Mouse (Mus musculus) heart, embryonic 11.5 days (tissue): ENCODE results near the gene D3Ertd751e. TPM values are rescaled to one million over a fixed set of nuclear protein-coding genes. Genes with fewer than 3 reads are reported as not detected.
A peak's percentile ranks its signal among the peaks of the same experiment; 100 is the strongest.

Experiments
- ATAC-seq: fragments of 200-750 bp; cut with Nextera tagmentation; replicated peaks from 2 replicates; pipeline ENCODE4 v1.8.0; 2017; ENCODE audit warnings: moderate library complexity; ENCODE audit not compliant: insufficient number of reproducible peaks, low FRiP score, low TSS enrichment
- H3K27ac ChIP-seq: fragments of 300-500 bp; sonication (generic); 2 replicates; pipeline ENCODE4 v1.5.1; 2014; ENCODE audit warnings: mild to moderate bottlenecking, low read depth, low read length
- H3K27me3 ChIP-seq: fragments of 300-500 bp; sonication (generic); 2 replicates; pipeline ENCODE4 v1.6.1; 2014; ENCODE audit warnings: mild to moderate bottlenecking, low read length, mixed read lengths; ENCODE audit not compliant: control insufficient read depth, insufficient read depth
- H3K36me3 ChIP-seq: fragments of 300-500 bp; sonication (generic); 2 replicates; pipeline ENCODE4 v1.6.1; 2014; ENCODE audit warnings: mild to moderate bottlenecking, low read length, moderate library complexity, mixed read lengths; ENCODE audit not compliant: control insufficient read depth, insufficient read depth
- H3K4me1 ChIP-seq: fragments of 300-500 bp; sonication (generic); 2 replicates; pipeline ENCODE4 v1.6.1; 2014; ENCODE audit warnings: low read length; ENCODE audit not compliant: control insufficient read depth, insufficient read depth
- H3K4me2 ChIP-seq: fragments of 300-500 bp; sonication (generic); 2 replicates; pipeline ENCODE4 v1.6.1; 2014; ENCODE audit warnings: mild to moderate bottlenecking, moderate library complexity
- H3K4me3 ChIP-seq: fragments of 300-500 bp; sonication (generic); 2 replicates; pipeline ENCODE4 v1.5.1; 2014; ENCODE audit warnings: low read depth, low read length
- H3K9ac ChIP-seq: fragments of 300-500 bp; sonication (generic); 2 replicates; pipeline ENCODE4 v1.6.1; 2014; ENCODE audit warnings: mild to moderate bottlenecking, low read depth, low read length, moderate library complexity
- H3K9me3 ChIP-seq: fragments of 300-500 bp; sonication (generic); replicated peaks from 2 replicates; pipeline ENCODE4 v1.6.1; 2016; ENCODE audit warnings: low read length; ENCODE audit not compliant: control insufficient read depth
- WGBS: fragments of 180-500 bp; shearing (Covaris S2); extraction: QIAGEN DNeasy Blood & Tissue Kit; methylation state at CpG from one replicate; pipeline ENCODE4 v1.1.7; 2014; ENCODE audit not compliant: insufficient replicate concordance; 5-methylcytosine and 5-hydroxymethylcytosine counted together
- polyA plus RNA-seq: library from polyadenylated mRNA; unstranded; fragments of >200 nt; fragmentation: Nextera tagmentation; extraction: Ambion mirVana; gene quantifications from 2 replicates; pipeline ENCODE4 v1.2.1, GENCODE M21; 2014

The D3Ertd751e gene
- 15.7 and 19.1 TPM in 2 replicates for polyA plus RNA-seq

DNA sequence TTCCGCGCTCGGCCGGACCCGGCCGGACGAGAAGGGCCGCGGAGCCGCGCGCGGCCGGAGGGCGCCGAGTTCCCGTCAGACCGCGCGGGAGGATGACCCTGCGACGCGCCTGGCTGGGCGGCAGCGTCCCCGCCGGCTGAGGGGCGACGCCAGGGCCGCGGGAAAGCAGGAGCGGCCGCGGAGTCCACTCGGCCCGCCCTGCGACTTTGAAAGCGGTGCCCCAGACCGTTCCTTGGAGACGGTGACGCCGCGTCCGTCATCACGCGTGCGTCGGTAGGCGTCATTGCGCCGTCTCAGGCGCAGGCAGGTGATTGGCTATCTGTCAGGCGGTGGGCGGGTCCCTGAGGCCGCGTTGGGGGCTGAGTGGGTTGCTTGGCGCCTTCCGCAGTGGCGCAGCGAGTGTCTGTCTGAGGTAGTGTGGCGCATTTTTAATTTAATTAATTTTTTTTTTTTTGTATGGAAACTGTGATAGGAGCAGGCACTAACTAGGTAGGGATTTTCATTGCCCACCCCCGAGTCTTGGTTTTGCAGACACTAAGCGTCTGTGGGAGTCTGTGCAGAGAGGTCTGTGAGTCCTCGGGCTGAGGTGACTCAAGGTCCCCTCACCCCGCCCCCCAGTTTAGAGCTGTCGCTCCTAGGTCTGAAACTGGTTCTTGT lies at the start of gene D3Ertd751e, which contains the start of gene Sclt1:
D3Ertd751e (plus strand) TSS at position 334 of the 657 bp plus-strand sequence.
Sclt1 (minus strand) TSS at position 237 of the 657 bp plus-strand sequence.
- Histone ChIP-seq H3K9me3 (no peaks in the 10 kb centered on the region), H3K9ac (peak within 1 kb of the TSS; percentile 82), H3K4me2 (peak within 1 kb of the TSS; percentile 83), H3K4me3 (peak within 1 kb of the TSS; percentile 75), H3K27ac (peak within 1 kb of the TSS; percentile 95), H3K27me3 (no peaks in the 10 kb centered on the region), H3K4me1 (peaks cover 4% of the 10 kb centered on the region; the same call in 1 of the 2 replicates), H3K36me3 (no peaks in the 10 kb centered on the region)
- under 1% methylated on average over 61 of the region's 66 CpGs for WGBS
- peak; percentile 100 for ATAC-seq

DNA sequence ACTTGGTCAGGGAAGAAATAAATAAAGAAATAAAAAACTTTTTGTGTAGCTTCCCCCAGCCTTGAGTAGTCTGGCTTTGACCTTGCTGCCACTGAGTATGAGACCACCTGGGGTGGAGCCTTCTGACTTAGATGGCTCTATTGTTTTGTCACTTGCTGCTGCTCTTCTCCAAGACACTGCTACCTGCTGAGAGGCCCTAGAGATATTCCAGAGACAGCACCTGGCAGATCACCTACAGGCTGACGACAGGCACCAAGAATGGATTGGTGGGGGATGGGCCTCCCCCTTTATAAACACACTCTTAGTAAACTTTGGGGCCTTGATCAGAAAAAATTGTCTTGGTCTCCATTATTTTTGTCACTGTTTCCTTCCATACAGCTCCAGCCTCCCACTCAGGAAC lies 46.7 kb upstream of the D3Ertd751e start:
- no peak overlapping the region for H3K4me2 ChIP-seq
- ATAC-seq, result no peak
- H3K36me3 ChIP-seq, result no peaks in the 10 kb centered on the region
- H3K4me3 ChIP-seq, result no peak overlapping the region
- no peaks in the 10 kb centered on the region for H3K9me3 ChIP-seq
- no peak overlapping the region for H3K9ac ChIP-seq
- no peak overlapping the region for H3K27ac ChIP-seq
- WGBS, result 78% methylated on average over 1 of the region's 1 CpGs
- no peaks in the 10 kb centered on the region for H3K27me3 ChIP-seq
- H3K4me1 ChIP-seq, result no peaks in the 10 kb centered on the region

DNA sequence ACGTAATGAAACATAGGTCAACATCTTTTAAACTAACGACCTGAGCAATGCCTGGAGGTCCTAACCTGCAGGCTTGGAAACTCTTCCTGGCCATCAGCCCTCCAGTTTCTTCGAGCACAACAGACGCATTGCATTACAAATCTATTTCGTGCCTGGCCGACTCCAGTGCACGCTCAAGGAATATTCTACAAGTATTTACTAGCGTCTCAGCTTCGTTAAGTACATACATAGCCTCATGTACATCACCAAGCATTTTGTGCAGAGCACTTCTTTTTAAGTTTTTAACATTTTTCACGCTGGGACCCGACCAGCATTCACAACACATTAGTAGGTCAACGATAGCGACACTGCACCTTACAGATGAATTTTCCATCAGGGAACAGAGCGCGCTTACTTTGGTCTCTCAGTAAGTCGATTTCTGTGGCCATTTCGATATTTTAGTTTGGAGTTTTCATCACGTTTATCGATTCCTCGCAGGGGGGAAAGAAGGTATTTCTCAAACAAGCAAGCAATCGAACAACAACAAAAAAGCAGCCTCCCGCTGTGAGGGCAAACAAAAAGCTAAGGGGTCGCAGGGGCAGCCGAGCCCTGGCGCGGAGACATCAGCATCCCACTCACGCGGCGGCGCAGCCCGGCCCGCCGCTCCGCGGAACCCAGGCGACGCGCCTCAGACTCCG lies 672 bp upstream of the D3Ertd751e start:
- peak overlapping the region; percentile 75 for H3K4me3 ChIP-seq
- no peaks in the 10 kb centered on the region for H3K36me3 ChIP-seq
- H3K9ac ChIP-seq, result peak overlapping the region; percentile 82
- no peak for ATAC-seq
- H3K4me2 ChIP-seq, result peak overlapping the region; percentile 83
- no peaks in the 10 kb centered on the region for H3K27me3 ChIP-seq
- H3K9me3 ChIP-seq, result no peaks in the 10 kb centered on the region
- peak overlapping the region; percentile 95 for H3K27ac ChIP-seq
- H3K4me1 ChIP-seq, result peaks cover 4% of the 10 kb centered on the region; the same call in 1 of the 2 replicates
- 1% methylated on average over 39 of the region's 39 CpGs for WGBS

DNA sequence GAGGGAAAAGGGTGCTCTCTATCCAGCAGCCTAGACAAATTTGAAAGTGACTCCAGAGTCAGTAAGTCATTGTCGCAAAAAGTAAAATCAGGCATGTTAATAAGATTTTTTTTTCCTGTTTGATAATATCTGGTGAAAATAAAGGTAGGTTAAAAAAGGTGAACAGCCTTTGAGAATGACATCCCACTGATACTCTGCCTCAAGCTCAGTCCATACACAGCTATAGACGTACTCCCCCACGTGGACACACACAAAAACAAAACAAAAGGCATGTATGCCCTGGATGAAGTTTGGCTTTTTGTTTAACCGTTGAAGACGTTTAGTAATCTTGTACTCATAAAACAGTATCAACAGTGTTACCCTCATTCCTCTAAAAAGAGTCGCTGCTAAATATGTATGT lies 1.0 kb downstream of the D3Ertd751e start:
- 59% methylated on average over 6 of the region's 6 CpGs for WGBS
- Histone ChIP-seq H3K4me1 (peaks cover 4% of the 10 kb centered on the region; the same call in 1 of the 2 replicates), H3K4me2 (peak overlapping the region; percentile 70), H3K9ac (no peak overlapping the region), H3K27ac (no peak overlapping the region), H3K27me3 (no peaks in the 10 kb centered on the region), H3K36me3 (no peaks in the 10 kb centered on the region), H3K9me3 (no peaks in the 10 kb centered on the region), H3K4me3 (peak overlapping the region; percentile 75)
- ATAC-seq, result no peak

DNA sequence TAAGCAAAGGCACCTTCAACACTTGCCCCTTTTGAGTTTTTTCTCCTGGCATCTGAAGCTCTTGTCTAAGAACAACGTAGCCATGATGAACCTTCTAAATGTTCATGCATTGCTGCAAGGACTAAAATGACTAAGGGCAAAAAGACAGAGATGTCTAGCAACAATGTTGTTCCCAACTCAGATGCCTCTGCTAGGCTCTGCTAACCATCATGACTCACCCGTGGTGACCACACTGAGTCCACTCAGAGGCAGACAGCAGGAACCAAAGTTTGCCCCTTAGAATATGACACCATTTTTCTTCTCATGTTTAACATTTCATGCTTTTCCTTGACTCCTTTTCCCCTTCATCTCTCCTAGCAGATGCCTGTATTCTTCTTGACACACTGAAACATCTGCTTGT lies 12.1 kb downstream of the D3Ertd751e start:
- Histone ChIP-seq H3K9ac (no peak overlapping the region), H3K4me3 (no peak overlapping the region), H3K27ac (no peak overlapping the region), H3K9me3 (no peaks in the 10 kb centered on the region), H3K4me2 (no peak overlapping the region), H3K36me3 (no peaks in the 10 kb centered on the region), H3K27me3 (no peaks in the 10 kb centered on the region), H3K4me1 (no peaks in the 10 kb centered on the region)
- no peak for ATAC-seq
- 72% methylated on average over 2 of the region's 2 CpGs for WGBS

DNA sequence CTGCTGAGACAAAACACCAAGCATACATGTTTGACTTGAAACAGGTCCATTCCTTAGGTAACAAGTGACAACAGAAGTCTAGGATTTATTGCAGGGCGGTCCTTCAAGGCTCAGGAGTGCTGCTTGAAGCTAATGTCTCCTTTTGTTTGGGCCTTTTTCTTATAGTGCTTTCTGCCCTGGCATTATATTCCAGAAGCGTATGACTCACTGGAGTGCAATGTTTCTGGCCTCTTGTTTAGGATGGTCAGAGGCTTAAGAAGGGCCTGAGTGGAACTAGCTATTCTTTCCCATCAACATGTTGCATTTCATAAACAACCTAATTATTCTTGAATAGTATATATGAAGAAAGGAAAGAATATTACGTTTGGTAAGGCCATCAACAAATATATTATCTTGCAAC lies 19.7 kb downstream of the D3Ertd751e start:
- no peak overlapping the region for H3K4me2 ChIP-seq
- no peaks in the 10 kb centered on the region for H3K27me3 ChIP-seq
- ATAC-seq, result no peak
- no peak overlapping the region for H3K4me3 ChIP-seq
- no peaks in the 10 kb centered on the region for H3K9me3 ChIP-seq
- WGBS, result 84% methylated on average over 3 of the region's 3 CpGs
- no peak overlapping the region for H3K27ac ChIP-seq
- no peak overlapping the region for H3K9ac ChIP-seq
- no peaks in the 10 kb centered on the region for H3K4me1 ChIP-seq
- H3K36me3 ChIP-seq, result no peaks in the 10 kb centered on the region

DNA sequence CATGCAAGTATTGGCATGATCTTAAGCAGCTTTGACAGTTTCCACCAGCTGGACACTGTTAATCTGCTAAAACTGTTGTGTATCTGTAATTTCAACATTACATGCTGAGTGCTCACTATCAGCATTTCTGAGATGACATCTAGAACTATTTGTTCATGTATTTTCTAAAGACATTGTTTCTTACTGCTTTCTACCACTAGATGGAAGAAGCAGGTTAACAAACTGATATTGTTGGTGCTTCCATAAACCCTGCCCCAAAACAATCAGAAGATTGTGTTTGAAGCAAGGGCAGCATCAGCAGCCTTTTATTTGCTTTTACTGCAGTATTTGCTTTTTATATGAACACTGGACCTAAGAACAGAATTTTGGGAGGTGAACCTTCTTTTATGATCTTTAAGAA lies 70.0 kb downstream of the D3Ertd751e start:
- no peak for ATAC-seq

More for the DNA sequence above, 70.0 kb downstream of the D3Ertd751e start:
- no peak overlapping the region for H3K4me2 ChIP-seq
- no peaks in the 10 kb centered on the region for H3K9me3 ChIP-seq
- no peaks in the 10 kb centered on the region for H3K27me3 ChIP-seq
- no peaks in the 10 kb centered on the region for H3K36me3 ChIP-seq
- no peaks in the 10 kb centered on the region for H3K4me1 ChIP-seq
- no peak overlapping the region for H3K4me3 ChIP-seq
- no peak overlapping the region for H3K27ac ChIP-seq
- H3K9ac ChIP-seq, result no peak overlapping the region
